Mouse (Mus musculus): ENCODE results near the gene Fem1b. TPM values are rescaled to one million over a fixed set of nuclear protein-coding genes. Genes with fewer than 3 reads are reported as not detected.

Gene Fem1b
- polyA plus RNA-seq, 1 experiment: 0.32 TPM

GRCm38 (mm10) chr9:62789856-62790255 lies 21.9 kb downstream of the Fem1b start:
- Histone ChIP-seq H3K36me3 (ENCODE audit: control insufficient read depth) (peaks cover 36% of the 10 kb centered on the region), H3K27me3 (ENCODE audit: control insufficient read depth) (no peaks in the 10 kb centered on the region), H3K4me1 (ENCODE audit: control insufficient read depth) (peaks cover 9% of the 10 kb centered on the region), H3K9me3 (ENCODE audit: control insufficient read depth, low read length) (no peaks in the 10 kb centered on the region), H3K4me3 (replicated peaks) (no peak overlapping the region)
- TF ChIP-seq TAL1 (IDR thresholded peaks at IDR 0.05; ENCODE audit: low read length) (no peak), GATA1 (IDR thresholded peaks at IDR 0.05; ENCODE audit: low read length) (no peak)

- no peaks in the 10 kb centered on the region for H3K27me3 ChIP-seq (ENCODE audit: control insufficient read depth)
Observed at GRCm38 (mm10) chr9:62786721-62787120, 25.0 kb downstream of the Fem1b start.

DNA sequence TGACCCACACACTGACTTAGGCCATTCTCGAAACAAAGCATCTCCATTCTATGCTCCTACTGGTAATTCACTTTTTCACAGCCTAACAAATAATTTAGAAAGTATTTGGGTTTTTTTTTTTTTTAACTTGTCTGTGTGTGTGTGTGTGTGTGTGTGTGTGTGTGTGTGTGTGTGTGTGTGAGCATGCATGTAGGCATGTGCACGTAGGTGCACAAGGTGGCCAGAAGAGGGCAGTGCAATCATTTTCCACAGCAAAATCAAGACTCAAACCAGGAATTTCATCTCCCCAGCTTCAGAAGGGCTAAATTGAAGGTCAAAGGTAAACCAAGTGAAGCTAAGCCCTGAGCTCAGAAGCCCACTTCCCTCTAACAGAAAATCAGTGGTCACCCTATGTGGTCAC lies 27.5 kb downstream of the Fem1b start:
- H3K9me3 ChIP-seq (ENCODE audit: control insufficient read depth, low read length): peaks cover 3% of the 10 kb centered on the region; the same call in 1 of the 2 replicates
- H3K4me1 ChIP-seq (ENCODE audit: control insufficient read depth): peaks cover 21% of the 10 kb centered on the region
- H3K27me3 ChIP-seq (ENCODE audit: control insufficient read depth): no peaks in the 10 kb centered on the region
- no peaks in the 10 kb centered on the region for H3K36me3 ChIP-seq (ENCODE audit: control insufficient read depth)
- TF ChIP-seq TAL1 (IDR thresholded peaks at IDR 0.05; ENCODE audit: low read length) (no peak), GATA1 (IDR thresholded peaks at IDR 0.05; ENCODE audit: low read length) (no peak)
- H3K4me3 ChIP-seq (replicated peaks): no peak overlapping the region

More at GRCm38 (mm10) chr9:62786721-62787120, 25.0 kb downstream of the Fem1b start:
- H3K9me3 ChIP-seq (ENCODE audit: control insufficient read depth, low read length): peaks cover 3% of the 10 kb centered on the region; the same call in 1 of the 2 replicates
- no peak overlapping the region for H3K4me3 ChIP-seq (replicated peaks)
- H3K36me3 ChIP-seq (ENCODE audit: control insufficient read depth): peaks cover 7% of the 10 kb centered on the region
- no peak for TF ChIP-seq TAL1 (IDR thresholded peaks at IDR 0.05; ENCODE audit: low read length)
- TF ChIP-seq GATA1 (IDR thresholded peaks at IDR 0.05; ENCODE audit: low read length): no peak
- H3K4me1 ChIP-seq (ENCODE audit: control insufficient read depth): peaks cover 21% of the 10 kb centered on the region

DNA sequence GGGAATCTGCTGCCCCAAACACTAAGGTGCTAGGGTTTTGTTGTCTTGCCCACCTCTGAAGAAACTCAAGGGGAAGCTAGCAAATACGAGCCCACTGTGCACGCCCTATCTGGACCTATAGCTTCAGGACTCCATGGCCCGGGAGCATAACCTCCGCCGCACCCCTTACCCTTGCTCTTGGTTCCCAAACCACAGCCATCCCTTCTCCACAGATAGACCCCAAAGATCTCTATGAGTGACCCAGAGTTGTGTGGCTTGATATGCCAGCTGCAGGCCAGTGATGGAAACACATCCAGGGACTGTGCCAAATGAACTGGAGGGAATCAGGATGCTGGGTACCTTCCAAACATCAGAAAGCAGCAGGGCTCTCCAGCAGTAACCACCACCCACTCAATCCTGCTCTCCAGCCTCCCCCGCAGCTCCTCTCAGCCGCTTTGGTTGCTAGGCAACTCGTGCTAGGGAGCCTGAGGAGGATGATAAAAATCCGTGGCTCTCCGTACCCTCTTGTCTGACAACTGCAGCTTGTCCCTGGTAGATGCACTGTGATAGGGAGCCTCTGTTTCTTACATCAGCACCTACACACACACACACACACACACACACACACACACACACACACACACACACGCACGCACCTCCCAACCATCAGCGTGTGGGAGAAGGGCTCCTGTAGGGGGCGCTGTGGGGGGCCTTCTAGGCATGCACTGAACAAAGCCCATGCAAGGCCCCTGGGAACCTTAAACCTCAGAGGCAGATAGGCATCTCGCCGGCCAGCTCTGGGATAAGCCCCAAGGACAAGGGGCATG lies 28.6 kb downstream of the Fem1b start:
- H3K4me3 ChIP-seq (replicated peaks): no peak overlapping the region
- peaks cover 21% of the 10 kb centered on the region for H3K4me1 ChIP-seq (ENCODE audit: control insufficient read depth)
- TF ChIP-seq TAL1 (IDR thresholded peaks at IDR 0.05; ENCODE audit: low read length) (no peak), GATA1 (IDR thresholded peaks at IDR 0.05; ENCODE audit: low read length) (no peak)

GRCm38 (mm10) chr9:62781965-62782364 lies 29.8 kb downstream of the Fem1b start:
- TF ChIP-seq GATA1 (IDR thresholded peaks at IDR 0.05; ENCODE audit: low read length): no peak
- TF ChIP-seq TAL1 (IDR thresholded peaks at IDR 0.05; ENCODE audit: low read length): no peak
- H3K4me1 ChIP-seq (ENCODE audit: control insufficient read depth): peaks cover 15% of the 10 kb centered on the region
- H3K36me3 ChIP-seq (ENCODE audit: control insufficient read depth): no peaks in the 10 kb centered on the region

More for the DNA sequence above, 28.6 kb downstream of the Fem1b start:
- Histone ChIP-seq H3K9me3 (ENCODE audit: control insufficient read depth, low read length) (peaks cover 3% of the 10 kb centered on the region; the same call in 1 of the 2 replicates), H3K36me3 (ENCODE audit: control insufficient read depth) (no peaks in the 10 kb centered on the region), H3K27me3 (ENCODE audit: control insufficient read depth) (no peaks in the 10 kb centered on the region)

DNA sequence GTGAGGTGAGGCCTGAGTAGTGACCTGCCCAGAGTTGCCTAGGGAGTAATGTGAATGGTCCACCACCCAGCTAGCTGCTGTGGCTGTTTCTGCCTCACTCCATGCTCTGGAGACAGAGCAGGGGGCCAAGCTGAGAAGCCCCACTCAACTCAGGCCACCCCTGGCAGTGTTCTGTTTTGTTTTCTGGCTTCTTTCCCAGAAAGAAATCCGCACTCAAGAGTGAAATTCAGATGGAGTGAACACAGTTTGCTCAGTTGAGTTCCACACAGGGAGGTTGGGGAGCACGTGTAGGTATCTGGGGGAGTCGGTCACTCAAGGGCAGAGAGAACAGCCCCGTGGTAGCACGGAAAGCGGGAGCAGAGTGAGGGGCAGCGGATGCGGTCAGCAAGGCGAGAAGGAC lies 33.0 kb downstream of the Fem1b start:
- no peak for TF ChIP-seq GATA1 (IDR thresholded peaks at IDR 0.05; ENCODE audit: low read length)
- no peaks in the 10 kb centered on the region for H3K36me3 ChIP-seq (ENCODE audit: control insufficient read depth)
- no peaks in the 10 kb centered on the region for H3K9me3 ChIP-seq (ENCODE audit: control insufficient read depth, low read length)
- H3K4me1 ChIP-seq (ENCODE audit: control insufficient read depth): peaks cover 10% of the 10 kb centered on the region
- H3K27me3 ChIP-seq (ENCODE audit: control insufficient read depth): no peaks in the 10 kb centered on the region
- H3K4me3 ChIP-seq (replicated peaks): no peak overlapping the region

More at GRCm38 (mm10) chr9:62781965-62782364, 29.8 kb downstream of the Fem1b start:
- peaks cover 3% of the 10 kb centered on the region; the same call in 1 of the 2 replicates for H3K9me3 ChIP-seq (ENCODE audit: control insufficient read depth, low read length)
- H3K4me3 ChIP-seq (replicated peaks): no peak overlapping the region
- H3K27me3 ChIP-seq (ENCODE audit: control insufficient read depth): no peaks in the 10 kb centered on the region

DNA sequence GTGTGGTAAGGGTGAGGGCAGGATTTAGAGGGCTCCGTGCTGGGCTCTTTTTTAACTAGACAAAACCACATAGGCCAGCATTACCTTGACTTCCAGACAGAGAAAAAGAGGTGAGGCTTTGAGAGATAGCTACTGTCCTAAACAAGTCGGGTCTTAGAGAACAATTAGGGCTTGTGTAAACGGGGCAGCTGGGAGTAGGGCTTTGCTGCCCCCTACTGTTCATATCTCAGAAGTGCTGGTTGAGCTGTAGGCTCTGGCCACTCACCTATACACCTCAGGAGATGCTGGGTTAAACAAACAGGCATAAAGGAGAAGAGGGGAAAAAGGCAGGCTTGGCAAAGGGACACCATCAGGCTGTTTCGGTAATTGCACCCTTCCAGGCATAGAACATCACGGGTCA lies 34.3 kb downstream of the Fem1b start:
- no peak for TF ChIP-seq GATA1 (IDR thresholded peaks at IDR 0.05; ENCODE audit: low read length)
- TF ChIP-seq TAL1 (IDR thresholded peaks at IDR 0.05; ENCODE audit: low read length): no peak
- Histone ChIP-seq H3K4me3 (replicated peaks) (no peak overlapping the region), H3K4me1 (ENCODE audit: control insufficient read depth) (no peaks in the 10 kb centered on the region; the same call in none of the 2 replicates), H3K9me3 (ENCODE audit: control insufficient read depth, low read length) (no peaks in the 10 kb centered on the region), H3K36me3 (ENCODE audit: control insufficient read depth) (no peaks in the 10 kb centered on the region), H3K27me3 (ENCODE audit: control insufficient read depth) (no peaks in the 10 kb centered on the region)

GRCm38 (mm10) chr9:62775464-62775863 lies 36.3 kb downstream of the Fem1b start:
- no peak for TF ChIP-seq GATA1 (IDR thresholded peaks at IDR 0.05; ENCODE audit: low read length)
- TF ChIP-seq TAL1 (IDR thresholded peaks at IDR 0.05; ENCODE audit: low read length): no peak
- H3K9me3 ChIP-seq (ENCODE audit: control insufficient read depth, low read length): no peaks in the 10 kb centered on the region
- H3K27me3 ChIP-seq (ENCODE audit: control insufficient read depth): no peaks in the 10 kb centered on the region
- H3K36me3 ChIP-seq (ENCODE audit: control insufficient read depth): no peaks in the 10 kb centered on the region
- no peaks in the 10 kb centered on the region; the same call in none of the 2 replicates for H3K4me1 ChIP-seq (ENCODE audit: control insufficient read depth)
- no peak overlapping the region for H3K4me3 ChIP-seq (replicated peaks)

DNA sequence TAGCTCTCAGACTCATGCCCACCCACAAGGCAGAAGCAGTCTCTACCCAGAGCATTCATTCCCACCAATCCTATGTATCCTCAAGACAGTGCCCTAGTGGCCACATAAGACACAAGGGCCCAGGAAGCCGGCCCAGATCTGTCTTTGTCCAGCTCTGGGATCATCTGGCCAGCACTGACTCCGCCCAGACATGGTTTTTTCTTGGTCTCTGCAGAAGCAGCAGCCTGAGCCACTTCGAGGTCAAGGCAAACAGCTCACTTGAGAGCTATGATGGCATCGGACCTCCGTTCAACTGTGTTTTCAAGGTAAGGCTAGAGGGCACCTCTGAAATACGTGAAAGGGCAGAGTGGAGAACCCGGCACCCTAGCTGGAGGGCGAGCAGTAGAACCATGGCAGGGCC lies 39.0 kb downstream of the Fem1b start:
- Histone ChIP-seq H3K36me3 (ENCODE audit: control insufficient read depth) (no peaks in the 10 kb centered on the region), H3K4me1 (ENCODE audit: control insufficient read depth) (no peaks in the 10 kb centered on the region; the same call in none of the 2 replicates), H3K9me3 (ENCODE audit: control insufficient read depth, low read length) (no peaks in the 10 kb centered on the region), H3K27me3 (ENCODE audit: control insufficient read depth) (no peaks in the 10 kb centered on the region), H3K4me3 (replicated peaks) (no peak overlapping the region)
- no peak for TF ChIP-seq GATA1 (IDR thresholded peaks at IDR 0.05; ENCODE audit: low read length)
- TF ChIP-seq TAL1 (IDR thresholded peaks at IDR 0.05; ENCODE audit: low read length): no peak

All from erythroblast, embryonic 14.5 days (primary cell).